24 mouse cellular contexts compared by ENCODE assay signal in genomic region chr9:103845916-103846457, GRCm38 (mm10).
"Had no signal": no experiment of that assay in that cellular context is flagged by ENCODE, and none has a peak within 500 bp of the region (broad histone marks: within the 10 kb centered on the region; RNA-seq: fewer than 3 reads in every experiment).

No protein-coding gene starts in this region.

- H3K9me3 ChIP-seq: limb, embryonic 12.5 days; limb, embryonic 15.5 days; liver, embryonic 15.5 days; midbrain, embryonic 12.5 days; midbrain, embryonic 15.5 days; neural tube, embryonic 12.5 days; neural tube, embryonic 15.5 days had no signal

- H3K4me3 ChIP-seq: left cerebral cortex, adult 2 months; limb, embryonic 12.5 days; limb, embryonic 15.5 days; liver, embryonic 15.5 days; midbrain, embryonic 12.5 days; midbrain, embryonic 15.5 days; neural tube, embryonic 12.5 days; neural tube, embryonic 15.5 days had no signal

- ATAC-seq: inflammation-experienced regulatory T-cells, adult 6 months; intestine, embryonic 16.5 days; midbrain, embryonic 15.5 days had no signal

- H3K4me2 ChIP-seq: limb, embryonic 12.5 days; limb, embryonic 15.5 days; liver, embryonic 11.5 days; liver, embryonic 15.5 days; midbrain, embryonic 12.5 days; midbrain, embryonic 15.5 days; neural tube, embryonic 12.5 days; neural tube, embryonic 15.5 days had no signal

- DNase-seq: kidney, adult 18-20 months; kidney, adult 9 months; kidney, postnatal 14 days; kidney, postnatal 4 days; lung, adult 2 months; lung, postnatal 14 days; lung, postnatal 4 days; right cerebral cortex, adult 18-20 months; right cerebral cortex, postnatal 14 days; right cerebral cortex, postnatal 4 days; thymus, adult 18-20 months; thymus, postnatal 36 days had no signal

- H3K4me1 ChIP-seq: limb, embryonic 12.5 days; limb, embryonic 15.5 days; liver, embryonic 15.5 days; midbrain, embryonic 12.5 days; midbrain, embryonic 15.5 days; neural tube, embryonic 12.5 days; neural tube, embryonic 15.5 days had no signal

- H3K27ac ChIP-seq: left cerebral cortex, adult 2 months; limb, embryonic 12.5 days; limb, embryonic 15.5 days; liver, embryonic 15.5 days; midbrain, embryonic 12.5 days; midbrain, embryonic 15.5 days; neural tube, embryonic 12.5 days; neural tube, embryonic 15.5 days; stomach, postnatal 0 days had no signal

- H3K27me3 ChIP-seq: limb, embryonic 12.5 days; limb, embryonic 15.5 days; liver, embryonic 15.5 days; midbrain, embryonic 12.5 days; midbrain, embryonic 15.5 days; neural tube, embryonic 12.5 days; neural tube, embryonic 15.5 days had no signal

- H3K36me3 ChIP-seq: limb, embryonic 12.5 days; limb, embryonic 15.5 days; liver, embryonic 15.5 days; midbrain, embryonic 12.5 days; midbrain, embryonic 15.5 days; neural tube, embryonic 12.5 days; neural tube, embryonic 15.5 days had no signal

- H3K9ac ChIP-seq: limb, embryonic 12.5 days; limb, embryonic 15.5 days; liver, embryonic 15.5 days; midbrain, embryonic 12.5 days; midbrain, embryonic 15.5 days; neural tube, embryonic 12.5 days; neural tube, embryonic 15.5 days had no signal
